Mouse (Mus musculus) CH12.LX (cell line): ENCODE data around the gene 1700013G24Rik. TPM values are rescaled to one million over a fixed set of nuclear protein-coding genes. Genes with fewer than 3 reads are reported as not detected.

Source experiments
- DNase-seq: peaks from one replicate; pipeline ENCODE4 v3.0.0-alpha.2; 2013; ENCODE audit errors: extremely low read depth
- H3K27ac ChIP-seq: 2 replicates; pipeline ENCODE4 v1.5.1; 2012; ENCODE audit warnings: low read depth, mild to moderate bottlenecking, control low read depth, moderate library complexity; ENCODE audit not compliant: insufficient read depth
- H3K27me3 ChIP-seq: replicated peaks from 2 replicates; pipeline ENCODE3; 2012; ENCODE audit warnings: inconsistent platforms
- H3K36me3 ChIP-seq, 2 experiments: replicated peaks in 1 of 2; 2 replicates each; pipeline versions ENCODE3 to v1.6.1; 2012; ENCODE audit warnings: inconsistent platforms in 1 of 2, low read length in 1 of 2, mild to moderate bottlenecking in 1 of 2, mixed read lengths in 1 of 2, moderate library complexity in 1 of 2; ENCODE audit not compliant: control insufficient read depth in 1 of 2, insufficient read depth in 1 of 2
- H3K4me1 ChIP-seq, 2 experiments: 2 replicates each; pipeline ENCODE4 v1.6.1; 2012; ENCODE audit warnings: inconsistent platforms in 1 of 2, moderate library complexity in 1 of 2; ENCODE audit not compliant: insufficient read depth in 2 of 2, control insufficient read depth in 1 of 2
- H3K4me2 ChIP-seq: 2 replicates; pipeline ENCODE4 v1.6.1; 2012; ENCODE audit warnings: low read depth, mild to moderate bottlenecking, control low read depth; ENCODE audit not compliant: poor library complexity, insufficient read depth, severe bottlenecking
- H3K4me3 ChIP-seq, 3 experiments: fragments of 150-350 bp in 1 of 3; sonication (generic) in 1 of 3; replicated peaks in 1 of 3; 2 replicates each; pipeline versions ENCODE3 to v1.5.1; 2011 to 2012; ENCODE audit warnings: low read depth in 2 of 3, low read length in 2 of 3, mild to moderate bottlenecking in 2 of 3, moderate library complexity in 2 of 3, control low read depth in 1 of 3, improper control_type of control experiment in 1 of 3, inconsistent platforms in 1 of 3, mixed read lengths in 1 of 3; ENCODE audit not compliant: poor library complexity in 1 of 3
- H3K79me2 ChIP-seq: replicated peaks from 2 replicates; pipeline ENCODE4 v1.6.1; 2012; ENCODE audit warnings: mild to moderate bottlenecking, moderate library complexity; ENCODE audit not compliant: control insufficient read depth, poor library complexity, insufficient read depth, severe bottlenecking; ENCODE audit errors: extremely low read depth
- H3K9ac ChIP-seq: 2 replicates; pipeline ENCODE4 v1.6.1; 2012; ENCODE audit warnings: low read depth, mild to moderate bottlenecking, control low read depth, moderate library complexity; ENCODE audit not compliant: insufficient read depth
- H3K9me3 ChIP-seq: replicated peaks from 2 replicates; pipeline ENCODE3; 2012; ENCODE audit warnings: low read length, inconsistent platforms, mixed read lengths
- BHLHE40 ChIP-seq: IDR thresholded peaks from 2 replicates; pipeline ENCODE4 v1.6.1; 2011; ENCODE audit warnings: mild to moderate bottlenecking, low read depth, low read length, improper control_type of control experiment
- CHD2 ChIP-seq: IDR thresholded peaks from 2 replicates; pipeline ENCODE4 v1.6.1; 2011; ENCODE audit warnings: low read length, improper control_type of control experiment
- E2F4 ChIP-seq: IDR thresholded peaks from 2 replicates; pipeline ENCODE4 v1.6.1; 2011; ENCODE audit warnings: low read depth, low read length, improper control_type of control experiment; ENCODE audit not compliant: insufficient replicate concordance
- ELF1 ChIP-seq: IDR thresholded peaks from 2 replicates; pipeline ENCODE4 v1.6.1; 2014; ENCODE audit warnings: low read depth, mild to moderate bottlenecking, inconsistent platforms, low read length, improper control_type of control experiment
- EP300 ChIP-seq: IDR thresholded peaks from 2 replicates; pipeline ENCODE4 v1.6.1; 2011; ENCODE audit warnings: low read length, improper control_type of control experiment
- JUND ChIP-seq: conservative IDR thresholded peaks from 2 replicates; pipeline ENCODE4 v1.6.1; 2011; ENCODE audit warnings: low read depth, low read length, improper control_type of control experiment
- KAT2A ChIP-seq: IDR thresholded peaks from 2 replicates; pipeline ENCODE4 v1.6.1; 2012; ENCODE audit warnings: low read length, improper control_type of control experiment, inconsistent platforms; ENCODE audit not compliant: insufficient replicate concordance
- MAX ChIP-seq: IDR thresholded peaks from 2 replicates; pipeline ENCODE4 v1.6.1; 2011; ENCODE audit warnings: low read length, improper control_type of control experiment
- MXI1 ChIP-seq: IDR thresholded peaks from 2 replicates; pipeline ENCODE4 v1.6.1; 2011; ENCODE audit warnings: mild to moderate bottlenecking, low read depth, low read length, improper control_type of control experiment
- MYC ChIP-seq: IDR thresholded peaks from 2 replicates; pipeline ENCODE4 v1.6.1; 2011; ENCODE audit warnings: low read depth, mild to moderate bottlenecking, improper control_type of control experiment, low read length
- NELFE ChIP-seq: IDR thresholded peaks from 2 replicates; pipeline ENCODE4 v1.6.1; 2011; ENCODE audit warnings: low read depth, low read length, improper control_type of control experiment
- NRF1 ChIP-seq: IDR thresholded peaks from 2 replicates; pipeline ENCODE4 v1.6.1; 2014; ENCODE audit warnings: low read depth, mild to moderate bottlenecking, inconsistent platforms, low read length, improper control_type of control experiment, moderate library complexity
- PAX5 ChIP-seq: IDR thresholded peaks from 2 replicates; pipeline ENCODE4 v1.6.1; 2012; ENCODE audit warnings: low read length, inconsistent platforms, mixed read lengths
- SIN3A ChIP-seq: IDR thresholded peaks from 2 replicates; pipeline ENCODE4 v1.6.1; 2012; ENCODE audit warnings: low read length, improper control_type of control experiment, inconsistent platforms
- SMC3 ChIP-seq: IDR thresholded peaks from 2 replicates; pipeline ENCODE4 v1.6.1; 2011; ENCODE audit warnings: low read depth, low read length, improper control_type of control experiment
- TCF12 ChIP-seq: IDR thresholded peaks from 2 replicates; pipeline ENCODE4 v1.6.1; 2014; ENCODE audit warnings: low read depth, mild to moderate bottlenecking, inconsistent platforms, low read length, improper control_type of control experiment
- UBTF ChIP-seq: IDR thresholded peaks from 2 replicates; pipeline ENCODE4 v1.6.1; 2012; ENCODE audit warnings: low read depth, mild to moderate bottlenecking, inconsistent platforms, low read length, improper control_type of control experiment, moderate library complexity
- USF1 ChIP-seq: IDR thresholded peaks from 2 replicates; pipeline ENCODE4 v1.6.1; 2014; ENCODE audit warnings: low read depth, mild to moderate bottlenecking, inconsistent platforms, low read length, improper control_type of control experiment
- ZC3H11A ChIP-seq: IDR thresholded peaks from 2 replicates; pipeline ENCODE4 v1.6.1; 2012; ENCODE audit warnings: low read depth, mild to moderate bottlenecking, inconsistent platforms, low read length, improper control_type of control experiment
- ZKSCAN1 ChIP-seq: IDR thresholded peaks from 2 replicates; pipeline ENCODE4 v1.6.1; 2012; ENCODE audit warnings: low read depth, inconsistent platforms, low read length, improper control_type of control experiment, borderline replicate concordance
- ZMIZ1 ChIP-seq: IDR thresholded peaks from 2 replicates; pipeline ENCODE4 v1.6.1; 2012; ENCODE audit warnings: low read depth, mild to moderate bottlenecking, inconsistent platforms, low read length, improper control_type of control experiment
- dilution Hi-C: fragments of 300-500 bp; cut with MboI; formaldehyde crosslinking; loops from 2 replicates; pipeline ENCODE4 v1.14.3; 2020; ENCODE audit warnings: low sequenced_read_pairs; ENCODE audit not compliant: extremely low pct_unique_long_range_greater_than_20kb, extremely low pct_ligation_motif_present
- in situ Hi-C: fragments of 300-500 bp; cut with MboI; formaldehyde crosslinking; loops from 3 replicates; pipeline ENCODE4 v1.14.3; 2019; ENCODE audit warnings: low sequenced_read_pairs, low pct_ligation_motif_present, low pct_unique_long_range_greater_than_20kb, mixed read lengths
- polyA plus RNA-seq: library from polyadenylated mRNA; unstranded; fragments of >175 nt; gene quantifications from 2 replicates; pipeline ENCODE4 v1.2.1, GENCODE M21; 2012; ENCODE audit warnings: low read depth; ENCODE audit not compliant: insufficient read length
- total RNA-seq, 2 experiments: library from RNA; depleted of rRNA; stranded (reverse); fragments of 300-350 nt in 1 of 2; fragments of >200 nt in 1 of 2; gene quantifications; 2 replicates each; pipeline ENCODE4 v1.2.3; 2012 to 2014

1700013G24Rik gene
- total and polyA plus RNA-seq, 3 experiments: not detected

DNA sequence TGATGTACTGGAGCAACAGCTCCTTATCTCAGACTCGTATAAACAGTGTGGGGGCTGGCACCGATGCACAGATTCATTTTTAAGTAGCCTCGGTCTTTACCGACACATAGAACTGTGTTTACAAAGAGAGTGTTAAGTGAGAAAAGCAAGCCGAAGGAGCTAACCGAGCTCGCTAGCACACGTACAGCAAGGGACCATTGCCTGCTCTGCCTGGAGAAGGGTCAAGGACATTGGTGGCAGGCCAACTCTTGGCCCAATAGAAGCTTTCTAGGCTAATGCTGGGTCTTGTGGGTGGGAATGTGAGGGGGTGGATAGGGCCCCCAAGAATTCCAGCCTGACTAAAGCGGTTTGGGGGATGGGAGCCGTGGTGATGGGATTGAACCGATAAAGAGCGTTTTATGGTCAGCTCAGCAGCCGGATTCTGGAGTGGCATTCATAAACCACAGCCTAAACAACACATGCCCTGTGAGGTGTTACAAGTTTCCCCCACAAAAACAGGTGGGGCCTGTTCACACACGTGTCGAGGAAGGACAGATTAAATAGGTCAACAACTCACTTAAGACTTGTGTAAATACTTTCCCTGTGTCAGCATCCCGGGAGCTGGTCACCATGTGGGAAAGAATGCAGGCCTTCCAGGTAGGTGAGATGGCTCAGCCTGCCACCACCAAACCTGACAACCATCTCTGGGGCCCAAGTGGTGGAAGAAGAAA, 9.1 kb downstream of the 1700013G24Rik start:
- H3K9ac ChIP-seq: no peak overlapping the region
- no peak overlapping the region for H3K4me3 ChIP-seq
- TF ChIP-seq NELFE (no peak), ZMIZ1 (no peak), EP300 (no peak), SMC3 (no peak), KAT2A (no peak), ZC3H11A (no peak), TCF12 (no peak), MYC (no peak), UBTF (no peak)
- TF ChIP-seq, all 38 proteins: peak for 0
- in situ Hi-C loops (no loop called here), dilution Hi-C loops (no loop called here)
- Histone ChIP-seq H3K79me2 (no peaks in the 10 kb centered on the region), H3K36me3 (no peaks in the 10 kb centered on the region), H3K9me3 (peaks cover 2% of the 10 kb centered on the region), H3K27me3 (peaks cover 12% of the 10 kb centered on the region), H3K4me2 (no peak overlapping the region), H3K27ac (no peak overlapping the region), H3K4me1 (peaks cover 0 to 16% of the 10 kb centered on the region in 2 experiments; a peak in 2 of 4 replicates)
- no peak for DNase-seq

DNA sequence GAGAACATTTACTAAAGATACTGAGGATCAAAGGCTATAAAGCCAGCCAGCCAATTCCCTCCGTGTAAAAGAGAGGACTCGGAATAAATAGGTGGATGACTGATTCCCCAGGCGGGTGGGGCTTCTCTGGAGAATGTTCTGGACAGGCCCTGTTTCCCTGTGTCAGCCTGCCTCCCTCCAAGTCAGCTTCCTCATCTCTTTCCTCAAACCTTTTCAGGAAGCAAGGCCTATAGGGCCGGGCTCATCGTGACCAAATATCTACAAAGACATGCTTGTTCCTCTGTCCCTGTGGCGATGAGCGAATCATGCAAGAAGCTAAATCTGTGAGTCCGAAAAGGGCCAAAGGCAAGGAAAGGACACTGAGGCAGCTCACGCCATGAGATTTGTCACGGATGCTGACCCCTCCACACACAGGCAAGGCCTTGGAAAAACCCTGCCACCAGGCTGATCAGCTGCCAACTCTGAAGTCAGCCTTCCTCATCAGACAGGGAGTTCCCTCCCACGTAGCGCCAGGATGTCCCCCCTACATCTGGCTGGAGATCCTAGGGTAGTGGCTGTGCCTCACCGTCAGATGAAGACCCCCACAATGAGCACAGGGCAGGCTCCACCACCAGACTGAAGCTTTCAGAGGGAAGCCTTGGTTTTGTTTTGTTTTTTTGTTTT, 12.2 kb downstream of the 1700013G24Rik start:
- Histone ChIP-seq H3K4me1 (peaks cover 11 to 26% of the 10 kb centered on the region in 2 experiments), H3K9me3 (no peaks in the 10 kb centered on the region), H3K9ac (no peak overlapping the region), H3K4me3 (no peak overlapping the region), H3K4me2 (no peak overlapping the region), H3K79me2 (no peaks in the 10 kb centered on the region), H3K36me3 (no peaks in the 10 kb centered on the region), H3K27ac (no peak overlapping the region), H3K27me3 (peaks cover 24% of the 10 kb centered on the region)
- in situ Hi-C loops: loop anchor here (5.0 kb wide), 1 partner anchor 37 kb away; no protein-coding TSS in a partner anchor
- dilution Hi-C loops: no loop called here
- TF ChIP-seq JUND: no peak
- no peak for TF ChIP-seq MYC
- TF ChIP-seq SIN3A: no peak
- DNase-seq: no peak

DNA sequence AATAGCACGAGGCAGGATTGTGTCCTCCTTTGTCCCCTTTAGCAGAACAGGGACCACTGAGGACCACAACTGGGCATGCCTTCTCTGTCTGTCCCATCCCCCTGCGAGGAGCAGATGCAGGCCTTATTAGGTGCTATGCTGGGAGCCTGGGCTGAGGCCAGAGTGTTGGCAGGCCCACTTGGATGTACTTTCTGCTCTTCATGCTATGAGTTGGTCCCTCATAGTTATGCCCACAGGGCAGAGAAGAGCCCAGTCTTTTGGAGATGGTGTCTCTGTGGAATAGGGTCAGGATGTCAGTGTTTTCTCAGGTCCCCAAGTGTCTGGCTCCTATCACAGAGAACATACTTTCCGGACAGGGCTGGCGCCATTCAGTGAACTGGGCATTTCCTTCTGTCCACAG, 13.9 kb downstream of the 1700013G24Rik start:
- no peak overlapping the region for H3K27ac ChIP-seq
- peaks cover 24% of the 10 kb centered on the region for H3K27me3 ChIP-seq
- no peak overlapping the region for H3K9ac ChIP-seq
- no peak overlapping the region for H3K4me2 ChIP-seq
- H3K4me3 ChIP-seq: no peak overlapping the region
- dilution Hi-C loops: no loop called here
- peaks cover 0 to 3% of the 10 kb centered on the region in 2 experiments for H3K36me3 ChIP-seq
- H3K4me1 ChIP-seq: peaks cover 11 to 31% of the 10 kb centered on the region in 2 experiments
- TF ChIP-seq PAX5 (no peak), NELFE (no peak), BHLHE40 (no peak), E2F4 (no peak), MAX (no peak), MXI1 (no peak), ZMIZ1 (no peak), CHD2 (no peak), USF1 (no peak), ELF1 (no peak), ZKSCAN1 (no peak), EP300 (no peak), NRF1 (no peak)
- TF ChIP-seq, all 38 proteins: peak for 0
- in situ Hi-C loops: loop anchor here (5.0 kb wide), 1 partner anchor 35 kb away; no protein-coding TSS in a partner anchor
- Histone ChIP-seq H3K9me3 (no peaks in the 10 kb centered on the region), H3K79me2 (no peaks in the 10 kb centered on the region)
- DNase-seq: no peak
